Mouse (Mus musculus): Measurements from ENCODE around the gene Zfp287.

DNA sequence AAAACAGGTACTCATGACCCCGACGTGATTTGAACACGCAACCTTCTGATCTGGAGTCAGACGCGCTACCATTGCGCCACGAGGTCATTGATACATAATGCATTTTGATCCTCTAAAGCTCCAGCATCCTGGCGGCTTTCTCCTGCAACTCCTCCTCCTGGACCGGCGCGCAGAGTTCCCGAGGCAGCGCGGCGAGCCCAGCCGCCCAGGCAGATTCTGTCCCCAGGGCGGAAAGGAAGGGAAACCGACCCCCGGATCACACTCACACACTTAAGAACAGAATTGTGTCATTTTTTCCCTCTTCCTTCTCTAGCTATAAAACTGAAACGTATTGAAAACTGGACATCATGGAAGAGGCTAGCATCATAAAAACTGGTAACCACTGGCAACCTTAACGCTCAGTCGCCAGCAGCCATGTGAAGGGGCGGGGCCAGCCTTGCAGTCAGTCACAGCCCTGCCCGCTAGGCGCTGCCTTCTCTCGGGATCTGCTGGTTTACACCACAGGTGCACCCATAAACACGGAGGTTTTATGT is 14.4 kb upstream of the Zfp287 start:
- TF ChIP-seq CTCF (IDR thresholded peaks at IDR 0.05; ENCODE audit: low read depth, low read length): no peak
- TF ChIP-seq POLR2AphosphoS5 (IDR thresholded peaks at IDR 0.05; ENCODE audit: insufficient replicate concordance, low read depth, low read length): no peak
- no peak for TF ChIP-seq GATA1 (IDR thresholded peaks at IDR 0.05; ENCODE audit: borderline replicate concordance, low read length)
- TF ChIP-seq TAL1 (conservative IDR thresholded peaks at IDR 0.05; ENCODE audit: low read depth, low read length): no peak
- no peak for TF ChIP-seq GATA2 (IDR thresholded peaks at IDR 0.05; ENCODE audit: borderline replicate concordance, low read depth, low read length)
